In the genomic region with DNA sequence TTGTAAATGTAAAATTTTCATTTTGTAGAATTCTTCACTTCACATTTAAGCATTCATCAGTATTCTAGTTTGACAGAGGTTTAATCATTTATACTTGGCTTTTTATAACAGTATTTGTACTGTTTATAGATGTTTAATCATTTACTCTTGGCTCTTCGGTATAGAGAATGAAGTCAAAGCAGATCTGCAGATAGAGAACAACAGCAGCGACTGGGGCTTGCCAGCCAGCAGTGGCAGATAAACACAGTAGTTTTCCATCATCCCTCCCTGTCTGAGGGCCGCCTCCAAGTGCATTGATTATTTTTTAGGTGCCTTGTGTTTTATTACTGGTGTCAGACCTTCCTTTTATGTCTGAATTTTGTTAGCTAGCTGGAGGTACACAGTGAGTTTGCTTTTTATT, we compare ENCODE assay signal across 22 mouse cellular contexts.
DNase-seq lines count a peak whose midpoint lies in the region; ATAC-seq and TF ChIP-seq lines count a peak whose summit lies in the region.
"Had no signal": no experiment of that assay in that cellular context is flagged by ENCODE, and none has a peak within 500 bp of the region (broad histone marks: within the 10 kb centered on the region; RNA-seq: fewer than 3 reads in every experiment).

No protein-coding gene starts in this region.

- 36% methylated on average over 3 of the region's 3 CpGs for WGBS in kidney, adult 2 months
- WGBS in kidney, postnatal 0 days, result 43% methylated on average over 3 of the region's 3 CpGs
- 79% methylated on average over 3 of the region's 3 CpGs for WGBS in forebrain, postnatal 0 days

- H3K4me3 ChIP-seq in kidney, adult 2 months (ENCODE audit: insufficient read depth, low read depth, low read length), result no peak overlapping the region
- H3K4me3 ChIP-seq in kidney, postnatal 0 days (replicated peaks; ENCODE audit: low read depth, low read length), result no peak overlapping the region
- no peak overlapping the region for H3K4me3 ChIP-seq in forebrain, postnatal 0 days (ENCODE audit: low read depth, low read length)
- H3K4me3 ChIP-seq: embryonic facial prominence, embryonic 15.5 days; erythroblast, embryonic 14.5 days; forebrain, embryonic 15.5 days; heart, embryonic 10.5 days; hindbrain, embryonic 13.5 days had no signal

- peak; percentile 63 for DNase-seq in kidney, adult 2 months
- DNase-seq in kidney, adult 18-20 months, result no peak
- DNase-seq in kidney, adult 9 months, result peak; percentile 52
- DNase-seq in kidney, postnatal 0 days (ENCODE audit: low spot score), result peak; percentile 42
- DNase-seq in kidney, postnatal 36 days, result peak; percentile 50 to 59
- no peak for DNase-seq in forebrain, postnatal 0 days
- DNase-seq: adrenal gland, adult 8-10 months; adrenal gland, postnatal 36 days; cerebellum, adult 11 months; cerebellum, adult 8-10 months; cerebellum, postnatal 14 days; embryo, embryonic 11 days; gastrocnemius, postnatal 10 days; heart, adult 18-20 months; heart, postnatal 10 days had no signal

- no peaks in the 10 kb centered on the region for H3K9me3 ChIP-seq in kidney, postnatal 0 days (replicated peaks; ENCODE audit: low read length)
- H3K9me3 ChIP-seq in forebrain, postnatal 0 days (ENCODE audit: low read length), result no peaks in the 10 kb centered on the region
- H3K9me3 ChIP-seq: embryonic facial prominence, embryonic 15.5 days; forebrain, embryonic 15.5 days; heart, embryonic 10.5 days; hindbrain, embryonic 13.5 days had no signal

- H3K9ac ChIP-seq in kidney, postnatal 0 days (ENCODE audit: low read depth, low read length), result no peak overlapping the region
- H3K9ac ChIP-seq in forebrain, postnatal 0 days, result no peak overlapping the region
- H3K9ac ChIP-seq: embryonic facial prominence, embryonic 15.5 days; forebrain, embryonic 15.5 days; hindbrain, embryonic 13.5 days had no signal

- no peak overlapping the region for H3K4me2 ChIP-seq in kidney, postnatal 0 days (ENCODE audit: low read length)
- H3K4me2 ChIP-seq in forebrain, postnatal 0 days (ENCODE audit: low read depth), result no peak overlapping the region
- H3K4me2 ChIP-seq: embryonic facial prominence, embryonic 15.5 days; forebrain, embryonic 15.5 days; hindbrain, embryonic 13.5 days had no signal

- no peaks in the 10 kb centered on the region for H3K27me3 ChIP-seq in kidney, adult 2 months (replicated peaks; ENCODE audit: control insufficient read depth, insufficient read depth, low read length)
- H3K27me3 ChIP-seq in kidney, postnatal 0 days (ENCODE audit: insufficient read depth, low read length), result no peaks in the 10 kb centered on the region
- no peaks in the 10 kb centered on the region for H3K27me3 ChIP-seq in forebrain, postnatal 0 days (ENCODE audit: insufficient read depth, low read length)
- H3K27me3 ChIP-seq: CH12.LX; embryonic facial prominence, embryonic 15.5 days; forebrain, embryonic 15.5 days; hindbrain, embryonic 13.5 days had no signal

- no peaks in the 10 kb centered on the region for H3K36me3 ChIP-seq in kidney, adult 2 months (ENCODE audit: control insufficient read depth, insufficient read depth, low read length)
- no peaks in the 10 kb centered on the region for H3K36me3 ChIP-seq in kidney, postnatal 0 days (ENCODE audit: insufficient read depth, low read length)
- H3K36me3 ChIP-seq in forebrain, postnatal 0 days (ENCODE audit: insufficient read depth), result no peaks in the 10 kb centered on the region
- H3K36me3 ChIP-seq: embryonic facial prominence, embryonic 15.5 days; forebrain, embryonic 15.5 days; heart, embryonic 10.5 days; hindbrain, embryonic 13.5 days had no signal

- TF ChIP-seq CTCF in kidney, adult 2 months (conservative IDR thresholded peaks at IDR 0.05; ENCODE audit: insufficient read depth, insufficient read length, low read depth, low read length), result no peak
- no peak for TF ChIP-seq CTCF in kidney, postnatal 0 days (IDR thresholded peaks at IDR 0.05; ENCODE audit: low read depth)
- TF ChIP-seq CTCF in forebrain, postnatal 0 days (IDR thresholded peaks at IDR 0.05; ENCODE audit: low read depth), result no peak

- no peak for ATAC-seq in kidney, postnatal 0 days (replicated peaks; ENCODE audit: low FRiP score, low read depth)
- ATAC-seq in cerebellum, adult (ENCODE audit: insufficient number of reproducible peaks, low FRiP score, low TSS enrichment), result no peak
- no peak for ATAC-seq in forebrain, postnatal 0 days
- ATAC-seq: forebrain, embryonic 15.5 days had no signal

- peaks cover 23% of the 10 kb centered on the region for H3K4me1 ChIP-seq in kidney, adult 2 months (ENCODE audit: control insufficient read depth, insufficient read depth, low read length)
- 0 out of 2 replicates have a peak, but pooled peaks cover 6% of the 10 kb centered on the region for H3K4me1 ChIP-seq in kidney, postnatal 0 days (replicated peaks; ENCODE audit: insufficient read depth, low read length)
- no peaks in the 10 kb centered on the region for H3K4me1 ChIP-seq in forebrain, postnatal 0 days (ENCODE audit: insufficient read depth)
- H3K4me1 ChIP-seq: forebrain, embryonic 15.5 days; hindbrain, embryonic 13.5 days had no signal

- TF ChIP-seq POLR2A in kidney, adult 2 months (IDR thresholded peaks at IDR 0.05; ENCODE audit: low read depth, low read length), result no peak

- peak overlapping the region; percentile 25 for H3K27ac ChIP-seq in kidney, adult 2 months (ENCODE audit: insufficient read depth, low read depth, low read length)
- H3K27ac ChIP-seq in kidney, postnatal 0 days, result no peak overlapping the region; the same call in 1 of the 2 replicates
- H3K27ac ChIP-seq in forebrain, postnatal 0 days (ENCODE audit: low read depth, low read length), result no peak overlapping the region
- H3K27ac ChIP-seq: embryonic facial prominence, embryonic 15.5 days; forebrain, embryonic 15.5 days; heart, embryonic 10.5 days; hindbrain, embryonic 13.5 days had no signal

Comparison
In these comparisons a context has a peak if more than half of its experiments do, and no peak if none do; other contexts are left out.
1. DNase-seq: peak in kidney, adult 2 months (single experiment), kidney, adult 9 months (single experiment), kidney, postnatal 0 days (single experiment) and kidney, postnatal 36 days (2 of 2); none in kidney, adult 18-20 months (single experiment) and forebrain, postnatal 0 days (single experiment).